Mouse (Mus musculus) stomach, embryonic 15.5 days (tissue): Measurements from ENCODE around the gene Tmprss9. TPM values are rescaled to one million over a fixed set of nuclear protein-coding genes. Genes with fewer than 3 reads are reported as not detected.
A peak's percentile ranks its signal among the peaks of the same experiment; 100 is the strongest.

ENCODE experiments used
- ATAC-seq: fragments of 200-750 bp; cut with Nextera tagmentation; 2 replicates; pipeline ENCODE4 v1.8.0; 2017; ENCODE audit warnings: low read depth, moderate number of reproducible peaks, moderate TSS enrichment; ENCODE audit not compliant: insufficient read depth, low FRiP score
- H3K27ac ChIP-seq: fragments of 300-500 bp; sonication (generic); 2 replicates; pipeline ENCODE4 v1.5.1; 2015; ENCODE audit warnings: mild to moderate bottlenecking, inconsistent platforms
- H3K27me3 ChIP-seq: fragments of 300-500 bp; sonication (generic); replicated peaks from 2 replicates; pipeline ENCODE4 v1.6.1; 2015; ENCODE audit warnings: inconsistent platforms
- H3K36me3 ChIP-seq: fragments of 300-500 bp; sonication (generic); 2 replicates; pipeline ENCODE4 v1.6.1; 2015; ENCODE audit warnings: inconsistent platforms
- H3K4me1 ChIP-seq: fragments of 300-500 bp; sonication (generic); 2 replicates; pipeline ENCODE4 v1.6.1; 2015; ENCODE audit warnings: inconsistent platforms
- H3K4me2 ChIP-seq: fragments of 300-500 bp; sonication (generic); 2 replicates; pipeline ENCODE4 v1.6.1; 2015; ENCODE audit warnings: mild to moderate bottlenecking, inconsistent platforms
- H3K4me3 ChIP-seq: fragments of 300-500 bp; sonication (generic); replicated peaks from 2 replicates; pipeline ENCODE4 v1.5.1; 2015; ENCODE audit warnings: inconsistent platforms
- H3K9ac ChIP-seq: fragments of 300-500 bp; sonication (generic); 2 replicates; pipeline ENCODE4 v1.6.1; 2015; ENCODE audit warnings: inconsistent platforms
- H3K9me3 ChIP-seq: fragments of 300-500 bp; sonication (generic); 2 replicates; pipeline ENCODE4 v1.6.1; 2016; ENCODE audit warnings: inconsistent platforms
- WGBS: fragments of 180-500 bp; shearing (Covaris S2); methylation state at CpG from one replicate; pipeline ENCODE4 v1.1.7; 2015; 5-methylcytosine and 5-hydroxymethylcytosine counted together
- polyA plus RNA-seq: library from polyadenylated mRNA; unstranded; fragments of >200 nt; fragmentation: Nextera tagmentation; extraction: Ambion mirVana; gene quantifications from 2 replicates; pipeline ENCODE4 v1.2.1, GENCODE M21; 2015

Tmprss9 gene
- polyA plus RNA-seq, 1 experiment from 2014 or later = not detected

DNA sequence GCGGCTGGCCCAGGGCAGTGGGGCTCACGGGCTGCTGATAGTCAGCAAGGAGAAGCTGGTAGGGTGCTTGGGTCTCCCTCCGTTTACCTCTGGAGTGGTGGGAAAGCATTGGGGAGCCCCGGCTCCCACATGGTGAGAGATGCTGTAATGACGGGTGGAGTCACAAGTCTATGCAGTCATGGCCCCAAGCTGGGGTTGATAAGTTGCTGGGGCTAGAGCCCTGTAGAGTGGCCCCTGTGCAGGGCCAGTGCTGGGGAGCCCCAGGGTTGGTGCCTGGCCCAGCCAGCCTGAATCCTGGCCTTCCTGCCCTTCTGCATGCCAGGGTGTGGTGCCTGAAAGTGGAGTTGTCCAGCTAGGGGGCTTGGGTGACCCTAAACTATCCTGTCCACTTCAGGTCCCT, 9.3 kb upstream of the Tmprss9 start:
- no peak overlapping the region for H3K27ac ChIP-seq
- no peak overlapping the region for H3K9ac ChIP-seq
- H3K4me3 ChIP-seq = no peak overlapping the region
- no peaks in the 10 kb centered on the region for H3K27me3 ChIP-seq
- H3K36me3 ChIP-seq = peaks cover 15% of the 10 kb centered on the region
- H3K4me2 ChIP-seq = no peak overlapping the region
- H3K4me1 ChIP-seq = peaks cover 8% of the 10 kb centered on the region; the same call in 1 of the 2 replicates
- WGBS = 86% methylated on average over 5 of the region's 5 CpGs
- ATAC-seq = no peak
- no peaks in the 10 kb centered on the region for H3K9me3 ChIP-seq

DNA sequence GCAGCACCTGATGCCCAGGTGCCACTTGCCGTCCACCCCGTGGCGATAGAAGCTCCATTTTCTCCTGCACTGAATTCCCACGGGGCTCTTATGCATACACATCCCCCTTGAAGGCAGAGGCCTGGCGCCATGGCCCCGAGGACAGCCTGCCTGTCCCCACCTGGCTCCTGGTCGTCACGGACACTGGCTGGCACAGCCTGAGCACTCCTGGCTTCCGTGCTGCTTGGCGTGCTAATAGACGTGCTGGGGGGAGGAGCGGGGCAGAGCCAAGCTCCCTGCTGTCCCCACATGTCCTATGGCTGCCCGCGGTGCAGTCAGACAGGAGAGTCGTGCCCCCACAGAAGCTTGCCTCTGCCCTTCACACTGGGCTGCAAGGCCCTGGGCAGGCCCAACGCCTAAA, 7.2 kb upstream of the Tmprss9 start:
- H3K36me3 ChIP-seq = peaks cover 15% of the 10 kb centered on the region
- no peaks in the 10 kb centered on the region for H3K9me3 ChIP-seq
- no peak overlapping the region for H3K4me3 ChIP-seq
- no peaks in the 10 kb centered on the region for H3K4me1 ChIP-seq
- no peak overlapping the region for H3K9ac ChIP-seq
- no peaks in the 10 kb centered on the region for H3K27me3 ChIP-seq
- no peak overlapping the region for H3K27ac ChIP-seq
- no peak for ATAC-seq
- WGBS = 93% methylated on average over 16 of the region's 16 CpGs
- no peak overlapping the region for H3K4me2 ChIP-seq

GRCm38 (mm10) chr10:80870993-80871392, 655 bp upstream of the Tmprss9 start:
- no peak for ATAC-seq
- Histone ChIP-seq H3K9ac (no peak overlapping the region), H3K4me3 (no peak overlapping the region), H3K27ac (no peak overlapping the region), H3K36me3 (peaks cover 5% of the 10 kb centered on the region; the same call in 1 of the 2 replicates), H3K9me3 (no peaks in the 10 kb centered on the region), H3K4me1 (no peaks in the 10 kb centered on the region), H3K27me3 (no peaks in the 10 kb centered on the region), H3K4me2 (no peak overlapping the region)
- 78% methylated on average over 2 of the region's 6 CpGs for WGBS

DNA sequence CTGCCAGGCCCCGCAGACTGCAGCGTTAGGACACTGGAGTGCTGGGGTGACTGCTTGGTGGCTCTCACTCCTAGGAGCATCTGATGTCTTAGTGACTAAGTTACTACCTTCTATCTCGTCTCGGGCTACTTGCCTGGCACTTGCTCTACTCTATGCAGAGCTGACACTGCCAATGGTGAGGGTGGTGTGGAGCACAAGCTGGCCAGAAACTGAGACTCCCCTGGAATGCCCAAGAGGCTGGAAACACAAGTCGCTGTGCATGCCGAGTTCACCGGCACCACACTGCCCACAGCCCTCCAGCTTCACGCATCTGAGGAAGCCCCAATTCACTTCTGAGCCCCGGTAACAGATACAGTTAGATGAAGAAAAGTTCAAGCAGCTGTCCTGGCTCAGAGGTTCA, 2.4 kb downstream of the Tmprss9 start:
- H3K27me3 ChIP-seq = no peaks in the 10 kb centered on the region
- no peaks in the 10 kb centered on the region for H3K4me1 ChIP-seq
- 78% methylated on average over 9 of the region's 9 CpGs for WGBS
- H3K4me2 ChIP-seq = no peak overlapping the region
- H3K27ac ChIP-seq = no peak overlapping the region
- no peak overlapping the region for H3K4me3 ChIP-seq
- no peaks in the 10 kb centered on the region for H3K36me3 ChIP-seq
- no peak overlapping the region for H3K9ac ChIP-seq
- no peaks in the 10 kb centered on the region for H3K9me3 ChIP-seq
- ATAC-seq = no peak

GRCm38 (mm10) chr10:80876028-80876427, 4.4 kb downstream of the Tmprss9 start:
- no peak for ATAC-seq
- Histone ChIP-seq H3K4me1 (no peaks in the 10 kb centered on the region), H3K4me2 (no peak overlapping the region), H3K9me3 (no peaks in the 10 kb centered on the region), H3K36me3 (no peaks in the 10 kb centered on the region), H3K9ac (no peak overlapping the region), H3K4me3 (no peak overlapping the region), H3K27me3 (no peaks in the 10 kb centered on the region), H3K27ac (no peak overlapping the region)
- 23% methylated on average over 5 of the region's 5 CpGs for WGBS

GRCm38 (mm10) chr10:80876594-80876993, 4.9 kb downstream of the Tmprss9 start:
- no peaks in the 10 kb centered on the region for H3K9me3 ChIP-seq
- WGBS = 23% methylated on average over 3 of the region's 3 CpGs

DNA sequence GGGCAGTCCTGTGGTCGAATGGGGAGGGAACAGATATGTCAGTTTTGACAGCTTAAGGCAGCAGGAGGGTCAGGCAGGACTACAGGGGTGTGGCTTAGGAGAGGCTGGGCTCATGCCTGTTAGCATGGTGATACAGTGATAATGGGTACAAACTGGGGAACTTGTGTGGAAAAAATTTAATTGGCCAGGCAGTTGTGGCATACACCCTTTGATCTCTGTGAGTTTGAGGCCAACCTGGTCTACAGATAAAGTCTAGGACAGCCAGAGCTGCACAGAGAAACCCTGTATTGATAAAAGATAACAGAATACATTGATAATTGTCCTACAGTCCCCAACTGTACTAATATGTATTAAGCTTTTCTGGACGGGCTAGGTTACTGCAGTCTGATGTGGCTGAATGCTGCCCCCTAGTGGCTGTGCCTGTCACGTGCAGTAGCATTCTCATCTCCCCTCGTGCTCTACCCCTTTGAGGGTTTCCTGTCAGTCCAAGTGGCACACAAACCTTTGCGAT, 8.5 kb downstream of the Tmprss9 start:
- Histone ChIP-seq H3K4me1 (no peaks in the 10 kb centered on the region), H3K27me3 (no peaks in the 10 kb centered on the region), H3K27ac (no peak overlapping the region), H3K9ac (no peak overlapping the region), H3K4me2 (no peak overlapping the region), H3K4me3 (no peak overlapping the region), H3K9me3 (no peaks in the 10 kb centered on the region), H3K36me3 (no peaks in the 10 kb centered on the region)
- WGBS = 11% methylated on average over 5 of the region's 5 CpGs
- ATAC-seq = peak; percentile 80

More at GRCm38 (mm10) chr10:80876594-80876993, 4.9 kb downstream of the Tmprss9 start:
- Histone ChIP-seq H3K27ac (no peak overlapping the region), H3K4me2 (no peak overlapping the region), H3K4me3 (no peak overlapping the region), H3K36me3 (no peaks in the 10 kb centered on the region), H3K27me3 (no peaks in the 10 kb centered on the region), H3K4me1 (no peaks in the 10 kb centered on the region), H3K9ac (no peak overlapping the region)
- no peak for ATAC-seq

GRCm38 (mm10) chr10:80880901-80881300, 9.3 kb downstream of the Tmprss9 start:
- H3K27me3 ChIP-seq = no peaks in the 10 kb centered on the region
- no peaks in the 10 kb centered on the region for H3K9me3 ChIP-seq
- no peak overlapping the region for H3K4me3 ChIP-seq
- ATAC-seq = no peak
- no peaks in the 10 kb centered on the region for H3K4me1 ChIP-seq
- no peak overlapping the region for H3K27ac ChIP-seq
- no peak overlapping the region for H3K9ac ChIP-seq
- 69% methylated on average over 2 of the region's 2 CpGs for WGBS
- H3K36me3 ChIP-seq = no peaks in the 10 kb centered on the region
- no peak overlapping the region for H3K4me2 ChIP-seq

GRCm38 (mm10) chr10:80881301-80881700, 9.7 kb downstream of the Tmprss9 start:
- no peak for ATAC-seq
- Histone ChIP-seq H3K9ac (no peak overlapping the region), H3K27me3 (no peaks in the 10 kb centered on the region), H3K4me3 (no peak overlapping the region), H3K9me3 (no peaks in the 10 kb centered on the region), H3K27ac (no peak overlapping the region), H3K4me2 (no peak overlapping the region), H3K4me1 (no peaks in the 10 kb centered on the region), H3K36me3 (no peaks in the 10 kb centered on the region)
- 22% methylated on average over 10 of the region's 10 CpGs for WGBS

GRCm38 (mm10) chr10:80887181-80887580, 15.5 kb downstream of the Tmprss9 start:
- Histone ChIP-seq H3K27ac (no peak overlapping the region), H3K27me3 (peaks cover 14% of the 10 kb centered on the region), H3K4me1 (no peaks in the 10 kb centered on the region), H3K9ac (no peak overlapping the region), H3K4me2 (no peak overlapping the region), H3K9me3 (no peaks in the 10 kb centered on the region), H3K4me3 (no peak overlapping the region), H3K36me3 (no peaks in the 10 kb centered on the region)
- 50% methylated on average over 11 of the region's 11 CpGs for WGBS
- no peak for ATAC-seq

DNA sequence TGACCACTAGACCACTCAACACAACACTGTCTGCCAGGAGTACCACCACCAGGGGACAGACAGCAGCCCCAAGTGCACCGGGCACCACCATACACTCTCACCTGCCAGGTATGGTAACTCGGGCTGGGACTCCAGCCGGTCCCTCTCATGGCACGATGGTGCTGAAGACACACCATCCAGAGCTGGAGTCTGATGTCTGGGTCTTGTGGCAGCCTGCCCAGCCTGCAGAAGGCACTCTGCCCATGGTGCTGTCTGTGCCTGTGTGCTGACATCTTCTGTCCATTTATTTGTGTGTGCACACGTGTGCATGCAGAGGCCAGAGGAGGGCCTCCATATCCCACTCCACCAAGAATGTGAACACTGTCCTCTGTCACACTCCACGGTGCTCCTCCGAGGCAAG, 23.5 kb downstream of the Tmprss9 start:
- Histone ChIP-seq H3K4me1 (peaks cover 15% of the 10 kb centered on the region), H3K36me3 (peaks cover 7% of the 10 kb centered on the region; the same call in 1 of the 2 replicates), H3K4me2 (no peak overlapping the region), H3K9me3 (no peaks in the 10 kb centered on the region), H3K27ac (no peak overlapping the region), H3K27me3 (0 out of 2 replicates have a peak, but pooled peaks cover 3% of the 10 kb centered on the region), H3K4me3 (no peak overlapping the region), H3K9ac (no peak overlapping the region)
- ATAC-seq = no peak
- 86% methylated on average over 7 of the region's 7 CpGs for WGBS

DNA sequence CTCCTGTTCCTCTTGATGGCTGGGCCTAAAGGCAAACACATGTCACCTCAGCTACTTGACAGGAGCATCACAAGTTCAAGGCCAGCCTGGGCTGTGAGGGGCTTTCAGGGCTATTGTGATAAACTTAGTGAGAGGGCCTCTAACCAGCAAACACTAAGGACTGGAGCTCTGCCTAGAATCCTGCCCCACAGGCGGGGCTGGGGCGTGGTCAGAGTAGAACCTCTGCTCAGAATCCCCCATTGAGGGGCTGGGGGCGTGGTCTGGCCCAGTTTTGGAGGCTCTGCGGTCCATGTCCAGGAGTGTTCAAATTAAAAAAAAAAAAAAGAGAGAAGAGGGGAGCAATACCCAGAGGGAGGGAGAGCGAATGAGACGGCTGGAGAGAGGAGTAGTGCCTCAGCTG, 24.0 kb downstream of the Tmprss9 start:
- H3K9me3 ChIP-seq = no peaks in the 10 kb centered on the region
- H3K4me1 ChIP-seq = peaks cover 15% of the 10 kb centered on the region
- H3K4me3 ChIP-seq = no peak overlapping the region
- ATAC-seq = no peak
- WGBS = 80% methylated on average over 6 of the region's 6 CpGs
- H3K27me3 ChIP-seq = no peaks in the 10 kb centered on the region
- no peak overlapping the region for H3K27ac ChIP-seq
- peaks cover 7% of the 10 kb centered on the region; the same call in 1 of the 2 replicates for H3K36me3 ChIP-seq
- no peak overlapping the region for H3K9ac ChIP-seq
- no peak overlapping the region for H3K4me2 ChIP-seq
